Mouse (Mus musculus): ENCODE results near the gene Hspb7. TPM values are rescaled to one million over a fixed set of nuclear protein-coding genes. Genes with fewer than 3 reads are reported as not detected.

Hspb7 gene
- under 1 TPM; 0.16 to 0.46 TPM for total RNA-seq (2021)
- long read RNA-seq, experiment 1, result 0 reads
- long read RNA-seq, experiment 2, result 0 reads

GRCm38 (mm10) chr4:141420192-141420829 is at the start of gene Hspb7:
Hspb7 (plus strand) TSS chr4:141420779.
- no peak for DNase-seq (ENCODE audit: low spot score in 2 of 2)

DNA sequence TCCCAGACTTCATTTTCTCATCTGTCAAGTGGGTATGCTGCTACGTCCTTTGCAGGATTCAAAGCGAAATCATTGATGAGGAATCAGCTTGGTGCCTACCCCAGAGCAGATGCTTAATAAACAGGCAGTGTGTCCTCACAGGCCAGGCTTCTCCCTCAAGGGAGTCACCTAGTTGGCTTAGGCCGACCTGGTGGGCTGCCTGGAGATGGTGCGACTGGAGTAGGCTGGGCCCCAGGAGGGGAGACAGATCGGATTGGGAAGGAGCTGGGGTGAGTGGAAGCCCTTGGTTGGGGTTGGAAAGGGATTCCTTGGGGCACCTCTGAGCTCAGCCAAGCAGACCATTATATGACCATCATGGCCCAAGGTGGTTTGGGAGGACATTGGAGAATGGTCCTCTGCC is 48.2 kb upstream of the Hspb7 start:
- no peak for DNase-seq (ENCODE audit: low spot score in 2 of 2)

- DNase-seq (ENCODE audit: low spot score in 2 of 2), result no peak
Observed at GRCm38 (mm10) chr4:141379674-141380073, 40.9 kb upstream of the Hspb7 start.

DNA sequence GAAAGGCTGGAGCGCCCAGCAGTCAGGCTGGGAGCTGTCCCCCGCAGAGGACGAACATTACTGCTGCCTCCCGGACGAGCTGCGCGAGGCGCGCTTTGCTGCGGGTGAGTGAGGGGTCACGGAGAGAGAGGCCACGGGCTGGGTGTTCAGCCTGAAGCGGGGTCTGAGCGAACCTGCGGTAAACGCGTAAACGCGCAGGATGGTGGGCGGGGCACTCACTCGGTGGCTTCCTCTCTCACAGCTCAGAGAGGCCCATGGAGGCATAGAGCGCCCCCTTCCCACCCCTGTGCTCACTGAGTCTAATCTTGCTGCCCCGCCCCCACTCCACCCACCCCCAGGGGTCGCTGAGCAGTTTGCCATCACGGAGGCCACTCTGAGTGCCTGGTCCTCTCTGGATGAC is 38.2 kb upstream of the Hspb7 start:
- no peak for DNase-seq (ENCODE audit: low spot score in 2 of 2)

DNA sequence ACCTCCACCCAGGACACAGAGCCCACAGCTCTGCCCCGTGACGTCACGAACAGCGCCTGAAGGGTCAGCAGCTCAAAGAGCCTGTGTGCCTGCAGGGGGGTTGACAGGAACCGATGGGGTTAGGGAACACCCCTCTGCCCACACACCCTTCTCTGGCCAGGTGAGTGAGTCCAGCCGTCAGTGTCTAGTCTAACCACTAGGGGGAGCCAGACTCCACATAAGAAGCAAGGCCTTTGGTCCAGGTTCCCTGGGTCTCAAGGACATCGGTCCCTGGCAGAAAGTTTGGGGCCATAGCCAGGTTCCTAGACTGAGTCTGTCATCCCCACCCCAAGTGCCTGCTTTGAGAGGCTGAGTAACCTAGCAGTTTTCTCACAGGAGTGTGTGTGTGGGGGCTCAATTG is 35.3 kb upstream of the Hspb7 start:
- DNase-seq (ENCODE audit: low spot score in 2 of 2), result peak; percentile 33 to 37

- DNase-seq (ENCODE audit: low spot score in 2 of 2), result no peak
Observed at GRCm38 (mm10) chr4:141386150-141386549, 34.4 kb upstream of the Hspb7 start.

GRCm38 (mm10) chr4:141387093-141387784 is 33.3 kb upstream of the Hspb7 start:
- DNase-seq (ENCODE audit: low spot score in 2 of 2), result peak; percentile 80 to 84

DNA sequence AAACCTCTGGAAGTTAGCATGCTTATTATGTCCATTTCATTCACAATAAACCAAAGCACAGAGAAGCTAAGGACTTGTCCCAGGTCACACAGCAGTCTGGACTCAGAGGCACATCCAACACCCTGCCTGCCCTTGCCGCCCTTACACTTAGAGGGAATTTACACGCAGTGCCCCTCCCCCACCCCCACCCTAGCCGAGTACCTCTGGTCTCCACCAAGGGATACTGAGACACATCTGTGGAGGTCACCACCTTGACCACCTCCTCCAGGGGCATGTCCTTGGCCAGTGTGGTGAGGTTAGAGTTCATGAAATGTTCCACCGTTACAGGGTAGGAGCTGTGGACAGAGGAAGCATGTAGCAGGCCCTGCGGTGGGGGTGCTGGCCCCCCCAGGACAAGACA is 32.6 kb upstream of the Hspb7 start:
- no peak for DNase-seq (ENCODE audit: low spot score in 2 of 2)

GRCm38 (mm10) chr4:141389366-141390150 is 31.0 kb upstream of the Hspb7 start:
- no peak for DNase-seq (ENCODE audit: low spot score in 2 of 2)

GRCm38 (mm10) chr4:141391293-141391692 is 29.3 kb upstream of the Hspb7 start:
- DNase-seq (ENCODE audit: low spot score in 2 of 2), result no peak

- DNase-seq (ENCODE audit: low spot score in 2 of 2), result no peak
Observed at GRCm38 (mm10) chr4:141394751-141395150, 25.8 kb upstream of the Hspb7 start.

DNA sequence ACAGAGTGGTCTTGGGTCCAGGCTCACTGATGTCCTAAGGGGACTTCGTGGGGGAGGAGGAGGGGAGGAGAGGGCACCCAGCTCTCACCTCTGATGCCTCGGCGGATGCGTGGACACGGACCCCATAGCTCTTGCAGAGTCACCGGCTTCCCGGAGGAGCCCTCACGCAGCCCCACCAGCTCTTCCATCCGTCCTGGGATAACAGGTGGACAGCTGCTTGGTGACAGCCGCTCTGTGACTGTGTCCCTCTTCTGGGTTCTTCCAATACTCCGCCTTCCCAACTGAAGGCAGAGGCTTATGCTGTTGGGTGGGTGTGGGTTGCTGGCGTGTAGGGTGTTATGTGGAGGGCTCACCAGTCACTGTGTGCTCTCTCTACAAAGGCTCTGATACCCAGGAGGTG is 22.7 kb upstream of the Hspb7 start:
- no peak for DNase-seq (ENCODE audit: low spot score in 2 of 2)

DNA sequence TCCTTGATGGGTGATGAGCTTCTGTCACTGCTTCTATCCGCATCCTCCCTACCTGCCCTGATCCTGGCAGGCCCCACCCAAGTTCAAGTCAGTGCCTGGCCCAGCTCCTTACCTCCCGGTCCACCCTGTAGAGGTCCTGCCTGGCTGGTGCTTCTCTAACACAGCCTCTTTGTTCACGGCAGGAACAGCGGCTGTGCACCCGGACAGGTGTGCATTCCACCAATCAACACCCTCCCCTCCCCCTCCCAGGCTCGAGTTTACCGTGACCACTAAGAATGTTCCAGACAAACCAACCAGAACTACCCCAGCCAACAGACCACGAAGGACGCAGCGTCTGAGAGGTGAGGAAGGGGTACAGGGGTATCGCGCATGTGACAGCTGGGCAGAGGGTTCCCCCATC is 22.0 kb upstream of the Hspb7 start, which contains the start of gene Clcnka:
Gene Clcnka (minus strand): TSS at position 180 of the 400 bp plus-strand sequence.
- DNase-seq (ENCODE audit: low spot score in 2 of 2), result no peak

GRCm38 (mm10) chr4:141400171-141400570 is 20.4 kb upstream of the Hspb7 start:
- no peak for DNase-seq (ENCODE audit: low spot score in 2 of 2)

- DNase-seq (ENCODE audit: low spot score in 2 of 2), result peak; percentile 91 to 94
Observed at GRCm38 (mm10) chr4:141404518-141405313, 15.9 kb upstream of the Hspb7 start.

DNA sequence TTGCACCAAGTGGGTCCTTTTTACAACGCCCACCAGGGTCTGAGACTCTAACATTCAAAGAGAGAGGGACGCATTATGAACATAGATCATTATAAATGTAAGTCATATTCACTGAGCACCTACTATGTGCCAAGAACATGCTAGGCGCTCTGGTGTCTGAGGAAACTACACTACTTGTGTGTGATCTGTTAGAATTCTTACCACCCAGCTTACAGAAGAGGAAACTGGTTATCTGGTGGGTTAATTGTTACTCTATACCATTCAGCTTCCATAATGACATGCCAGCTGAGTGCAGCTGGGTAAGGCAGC is 15.3 kb upstream of the Hspb7 start:
- no peak for DNase-seq (ENCODE audit: low spot score in 2 of 2)

- DNase-seq (ENCODE audit: low spot score in 2 of 2), result no peak
Observed at GRCm38 (mm10) chr4:141406516-141407299, 13.9 kb upstream of the Hspb7 start.

DNA sequence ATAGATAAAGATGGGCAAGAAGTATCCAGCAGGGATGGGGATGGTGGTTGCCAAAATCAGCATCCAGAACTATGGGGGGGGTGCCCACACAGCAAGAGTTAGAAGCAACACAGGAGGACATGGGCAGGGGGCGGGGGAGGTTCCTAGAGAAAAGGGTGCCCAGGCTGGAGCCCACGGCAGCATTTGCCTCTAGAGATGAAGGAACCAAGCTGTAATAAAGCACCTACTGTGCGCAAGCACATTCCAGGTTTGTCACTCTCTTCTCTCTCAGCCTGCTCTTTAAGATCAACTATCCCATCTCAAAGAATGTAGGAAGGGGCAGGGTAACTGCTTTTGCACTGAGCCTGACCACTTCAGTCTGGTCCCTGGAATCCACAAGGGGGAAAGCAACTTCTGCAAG is 12.0 kb upstream of the Hspb7 start:
- DNase-seq (ENCODE audit: low spot score in 2 of 2), result no peak

GRCm38 (mm10) chr4:141411430-141411992 is 9.1 kb upstream of the Hspb7 start:
- no peak for DNase-seq (ENCODE audit: low spot score in 2 of 2)

GRCm38 (mm10) chr4:141415924-141416323 is 4.7 kb upstream of the Hspb7 start, which contains the start of gene Clcnkb:
Clcnkb (minus strand) TSS chr4:141416014.
- DNase-seq (ENCODE audit: low spot score in 2 of 2), result no peak
